Mouse (Mus musculus): ENCODE results near the gene Tmem218. TPM values are rescaled to one million over a fixed set of nuclear protein-coding genes. Genes with fewer than 3 reads are reported as not detected.
A peak's percentile ranks its signal among the peaks of the same experiment; 100 is the strongest.

Gene Tmem218
- total and polyA plus RNA-seq, 2 experiments from 2014 or later, result 5.9 to 9.9 TPM

GRCm38 (mm10) chr9:37177551-37177950 is 30.5 kb upstream of the Tmem218 start:
- H3K27ac ChIP-seq (ENCODE audit: low read depth, low read length), result peak overlapping the region; percentile 27; the same call in 1 of the 2 replicates
- DNase-seq (ENCODE audit: low spot score) (no peak), ATAC-seq (ENCODE audit: low FRiP score) (peak; percentile 22; the same call in 1 of the 2 replicates)
- no peak overlapping the region for H3K9ac ChIP-seq (replicated peaks; ENCODE audit: low read length, poor library complexity, severe bottlenecking)
- 30% methylated on average over 8 of the region's 8 CpGs for WGBS
- H3K36me3 ChIP-seq (ENCODE audit: insufficient read depth, low read length), result no peaks in the 10 kb centered on the region
- no peaks in the 10 kb centered on the region for H3K9me3 ChIP-seq (ENCODE audit: low read length)
- no peak overlapping the region for H3K4me2 ChIP-seq (ENCODE audit: low read depth, low read length, poor library complexity, severe bottlenecking)
- TF ChIP-seq CTCF (IDR thresholded peaks at IDR 0.05), result no peak
- no peak overlapping the region for H3K4me3 ChIP-seq (ENCODE audit: low read depth, low read length)
- H3K27me3 ChIP-seq (ENCODE audit: insufficient read depth, low read length), result no peaks in the 10 kb centered on the region
- peaks cover 11% of the 10 kb centered on the region; the same call in 1 of the 2 replicates for H3K4me1 ChIP-seq (ENCODE audit: insufficient read depth, low read length)

DNA sequence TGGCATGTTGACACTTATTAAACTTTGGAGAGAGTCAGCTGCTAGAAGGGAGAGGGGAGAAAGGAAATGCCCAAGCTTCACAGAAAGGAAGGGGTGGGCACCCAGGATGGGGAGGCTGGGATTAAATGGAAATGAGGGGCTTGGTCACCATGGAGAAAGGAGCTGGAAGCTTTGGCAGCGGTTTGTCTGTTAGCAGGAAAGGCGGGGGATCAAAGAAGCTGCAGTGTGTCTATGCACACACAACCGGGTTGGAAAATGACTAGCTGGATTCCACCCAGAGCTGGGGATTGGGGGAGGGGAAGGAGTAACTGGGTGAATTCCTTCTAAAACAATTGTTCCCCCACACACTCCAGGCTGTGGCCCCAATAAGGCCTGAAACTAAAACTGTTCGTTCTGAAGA is 29.1 kb upstream of the Tmem218 start:
- peak overlapping the region; percentile 67 for H3K27ac ChIP-seq (ENCODE audit: low read depth, low read length)
- no peaks in the 10 kb centered on the region for H3K27me3 ChIP-seq (ENCODE audit: insufficient read depth, low read length)
- DNase-seq (ENCODE audit: low spot score) (peak; percentile 85), ATAC-seq (ENCODE audit: low FRiP score) (peak; percentile 70)
- H3K9ac ChIP-seq (replicated peaks; ENCODE audit: low read length, poor library complexity, severe bottlenecking), result no peak overlapping the region
- H3K9me3 ChIP-seq (ENCODE audit: low read length), result no peaks in the 10 kb centered on the region
- H3K4me1 ChIP-seq (ENCODE audit: insufficient read depth, low read length), result peaks cover 11% of the 10 kb centered on the region; the same call in 1 of the 2 replicates
- no peaks in the 10 kb centered on the region for H3K36me3 ChIP-seq (ENCODE audit: insufficient read depth, low read length)
- no peak overlapping the region for H3K4me3 ChIP-seq (ENCODE audit: low read depth, low read length)
- H3K4me2 ChIP-seq (ENCODE audit: low read depth, low read length, poor library complexity, severe bottlenecking), result no peak overlapping the region
- WGBS, result 6% methylated on average over 4 of the region's 4 CpGs
- no peak for TF ChIP-seq CTCF (IDR thresholded peaks at IDR 0.05)

DNA sequence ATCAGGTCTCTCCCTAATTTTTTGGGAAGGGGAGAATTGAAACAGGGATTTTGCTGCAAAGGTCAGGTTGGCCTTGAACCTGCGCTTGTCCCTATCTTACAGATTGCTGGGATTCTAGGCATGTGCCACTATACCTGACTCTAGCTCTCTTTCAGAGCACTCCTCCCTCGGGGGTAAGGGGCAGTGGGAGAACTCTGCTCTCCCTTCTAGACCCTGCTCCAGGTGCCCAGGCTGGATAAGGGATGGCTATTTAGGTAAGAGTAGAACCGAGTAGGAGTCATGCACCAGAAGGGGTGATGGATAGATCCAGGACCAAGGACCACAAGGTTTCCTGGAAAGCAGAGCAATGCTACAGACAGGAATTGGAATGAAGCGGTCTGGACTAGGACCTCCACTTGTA is 28.4 kb upstream of the Tmem218 start:
- H3K9ac ChIP-seq (replicated peaks; ENCODE audit: low read length, poor library complexity, severe bottlenecking), result no peak overlapping the region
- no peaks in the 10 kb centered on the region for H3K27me3 ChIP-seq (ENCODE audit: insufficient read depth, low read length)
- H3K27ac ChIP-seq (ENCODE audit: low read depth, low read length), result no peak overlapping the region
- H3K4me3 ChIP-seq (ENCODE audit: low read depth, low read length), result no peak overlapping the region
- no peaks in the 10 kb centered on the region for H3K9me3 ChIP-seq (ENCODE audit: low read length)
- ATAC-seq (ENCODE audit: low FRiP score) (no peak), DNase-seq (ENCODE audit: low spot score) (no peak)
- H3K36me3 ChIP-seq (ENCODE audit: insufficient read depth, low read length), result no peaks in the 10 kb centered on the region
- peaks cover 11% of the 10 kb centered on the region; the same call in 1 of the 2 replicates for H3K4me1 ChIP-seq (ENCODE audit: insufficient read depth, low read length)
- TF ChIP-seq CTCF (IDR thresholded peaks at IDR 0.05), result no peak
- H3K4me2 ChIP-seq (ENCODE audit: low read depth, low read length, poor library complexity, severe bottlenecking), result no peak overlapping the region
- WGBS, result 75% methylated on average over 4 of the region's 4 CpGs

DNA sequence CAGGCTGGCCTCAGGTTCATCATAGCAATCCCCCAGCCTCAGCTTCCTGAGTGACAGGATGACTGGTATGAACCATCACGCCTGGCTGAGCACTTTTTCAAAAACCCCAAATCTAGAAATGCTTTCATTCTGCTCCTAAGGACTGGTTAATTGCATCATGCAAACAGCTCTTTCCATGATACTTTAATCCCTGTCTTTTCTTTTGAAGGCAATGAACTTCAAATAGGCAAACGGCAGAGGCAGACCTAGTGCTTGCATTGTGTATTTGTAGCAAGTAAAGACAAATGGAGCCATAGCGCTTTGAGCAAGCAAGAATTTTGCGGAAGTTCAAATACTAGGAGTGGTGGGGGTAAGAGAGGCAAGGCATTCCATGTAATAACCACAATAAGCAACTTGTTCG is 26.4 kb upstream of the Tmem218 start:
- ATAC-seq (ENCODE audit: low FRiP score) (no peak), DNase-seq (ENCODE audit: low spot score) (no peak)
- no peak overlapping the region for H3K4me3 ChIP-seq (ENCODE audit: low read depth, low read length)
- no peak overlapping the region for H3K4me2 ChIP-seq (ENCODE audit: low read depth, low read length, poor library complexity, severe bottlenecking)
- H3K4me1 ChIP-seq (ENCODE audit: insufficient read depth, low read length), result peaks cover 11% of the 10 kb centered on the region; the same call in 1 of the 2 replicates
- H3K9ac ChIP-seq (replicated peaks; ENCODE audit: low read length, poor library complexity, severe bottlenecking), result no peak overlapping the region
- H3K27me3 ChIP-seq (ENCODE audit: insufficient read depth, low read length), result no peaks in the 10 kb centered on the region
- 38% methylated on average over 5 of the region's 5 CpGs for WGBS
- TF ChIP-seq CTCF (IDR thresholded peaks at IDR 0.05), result no peak
- H3K9me3 ChIP-seq (ENCODE audit: low read length), result no peaks in the 10 kb centered on the region
- H3K36me3 ChIP-seq (ENCODE audit: insufficient read depth, low read length), result no peaks in the 10 kb centered on the region
- H3K27ac ChIP-seq (ENCODE audit: low read depth, low read length), result no peak overlapping the region

DNA sequence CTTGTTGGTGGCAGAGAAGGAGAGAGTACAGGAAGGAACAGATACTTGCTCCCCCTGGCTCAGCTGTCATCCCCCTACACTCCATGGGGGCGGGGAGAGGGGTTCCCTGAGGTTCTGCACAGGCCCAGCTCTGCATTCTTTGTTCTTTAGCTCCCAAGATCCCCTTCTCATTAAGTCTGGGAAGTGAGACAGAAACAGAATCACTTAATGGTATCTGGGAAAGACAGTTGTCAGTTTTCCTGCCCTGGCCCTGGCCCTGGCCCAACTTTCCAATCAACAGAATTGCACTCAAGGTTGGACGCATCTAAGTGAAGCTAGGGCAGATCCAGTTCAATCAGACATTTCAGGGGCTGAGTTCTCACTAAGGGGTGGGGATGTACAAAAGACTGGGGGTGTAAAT is 24.8 kb upstream of the Tmem218 start:
- 66% methylated on average over 2 of the region's 2 CpGs for WGBS
- Histone ChIP-seq H3K4me2 (ENCODE audit: low read depth, low read length, poor library complexity, severe bottlenecking) (no peak overlapping the region), H3K27ac (ENCODE audit: low read depth, low read length) (no peak overlapping the region), H3K4me1 (ENCODE audit: insufficient read depth, low read length) (peaks cover 10% of the 10 kb centered on the region; the same call in 1 of the 2 replicates), H3K27me3 (ENCODE audit: insufficient read depth, low read length) (no peaks in the 10 kb centered on the region), H3K4me3 (ENCODE audit: low read depth, low read length) (no peak overlapping the region), H3K9ac (replicated peaks; ENCODE audit: low read length, poor library complexity, severe bottlenecking) (no peak overlapping the region), H3K36me3 (ENCODE audit: insufficient read depth, low read length) (no peaks in the 10 kb centered on the region), H3K9me3 (ENCODE audit: low read length) (no peaks in the 10 kb centered on the region)
- TF ChIP-seq CTCF (IDR thresholded peaks at IDR 0.05), result no peak
- no peak for ATAC-seq (ENCODE audit: low FRiP score)
- no peak for DNase-seq (ENCODE audit: low spot score)

- no peaks in the 10 kb centered on the region for H3K9me3 ChIP-seq (ENCODE audit: low read length)
- no peaks in the 10 kb centered on the region for H3K4me1 ChIP-seq (ENCODE audit: insufficient read depth, low read length)
- no peak overlapping the region for H3K27ac ChIP-seq (ENCODE audit: low read depth, low read length)
- WGBS, result 84% methylated on average over 5 of the region's 5 CpGs
- H3K27me3 ChIP-seq (ENCODE audit: insufficient read depth, low read length), result no peaks in the 10 kb centered on the region
- DNase-seq (ENCODE audit: low spot score) (no peak), ATAC-seq (ENCODE audit: low FRiP score) (no peak)
- no peak overlapping the region for H3K4me2 ChIP-seq (ENCODE audit: low read depth, low read length, poor library complexity, severe bottlenecking)
- H3K9ac ChIP-seq (replicated peaks; ENCODE audit: low read length, poor library complexity, severe bottlenecking), result no peak overlapping the region
- no peak overlapping the region for H3K4me3 ChIP-seq (ENCODE audit: low read depth, low read length)
- no peaks in the 10 kb centered on the region for H3K36me3 ChIP-seq (ENCODE audit: insufficient read depth, low read length)
- TF ChIP-seq CTCF (IDR thresholded peaks at IDR 0.05), result no peak
Measured at GRCm38 (mm10) chr9:37187407-37187806, 20.6 kb upstream of the Tmem218 start.

Data from midbrain, postnatal 0 days (tissue).